Mouse (Mus musculus): Measurements from ENCODE around the gene Kcnk12.

DNA sequence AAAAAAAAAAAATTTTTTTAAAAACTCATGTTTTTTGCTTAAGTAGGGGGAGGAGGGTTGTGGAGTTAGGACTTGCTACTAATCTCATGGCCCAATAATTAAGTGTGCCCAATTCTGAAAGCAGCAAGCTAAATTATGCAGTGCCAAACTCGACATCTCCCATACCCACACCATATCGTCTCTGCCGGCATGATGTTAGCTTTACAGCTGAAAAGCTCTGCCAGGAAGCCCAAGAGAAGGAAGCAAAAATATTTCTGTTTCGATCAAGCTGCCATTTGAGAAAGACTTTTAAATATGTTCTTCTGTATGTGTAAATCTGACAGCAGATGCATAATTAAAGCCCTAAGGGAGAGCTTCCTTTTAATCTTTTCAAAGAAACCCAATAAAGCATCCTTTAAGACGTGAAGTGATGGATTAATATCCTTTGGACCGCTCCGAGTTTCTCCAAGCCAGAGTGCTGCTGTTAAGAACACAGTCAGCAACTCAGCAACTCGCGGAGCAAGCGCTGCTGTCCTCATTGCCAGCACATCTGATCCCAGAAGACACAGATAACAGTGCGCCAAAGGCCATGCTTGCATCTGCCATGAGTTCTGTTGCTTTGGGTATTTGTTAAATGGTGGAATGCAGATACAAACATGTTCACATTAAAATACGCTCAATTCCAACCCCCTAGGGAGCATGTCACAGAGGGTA is 5.0 kb downstream of the Kcnk12 start:
- TF ChIP-seq CTCF (IDR thresholded peaks at IDR 0.05; ENCODE audit: borderline replicate concordance, extremely low read depth, insufficient read depth, insufficient read length) (no peak), POLR2A (IDR thresholded peaks at IDR 0.05; ENCODE audit: borderline replicate concordance, extremely low read depth, insufficient read depth, insufficient read length, poor library complexity, severe bottlenecking) (no peak)

Data from brain, embryonic 14.5 days (tissue).